Mouse (Mus musculus): ENCODE measurements around the gene Pign.

Gene Pign

GRCm38 (mm10) chr1:105564289-105564688 lies 99.2 kb downstream of the Pign start:
- DNase-seq (ENCODE audit: low spot score in 2 of 2), result no peak

GRCm38 (mm10) chr1:105563821-105564220 lies 99.7 kb downstream of the Pign start:
- DNase-seq (ENCODE audit: low spot score in 2 of 2), result no peak

DNA sequence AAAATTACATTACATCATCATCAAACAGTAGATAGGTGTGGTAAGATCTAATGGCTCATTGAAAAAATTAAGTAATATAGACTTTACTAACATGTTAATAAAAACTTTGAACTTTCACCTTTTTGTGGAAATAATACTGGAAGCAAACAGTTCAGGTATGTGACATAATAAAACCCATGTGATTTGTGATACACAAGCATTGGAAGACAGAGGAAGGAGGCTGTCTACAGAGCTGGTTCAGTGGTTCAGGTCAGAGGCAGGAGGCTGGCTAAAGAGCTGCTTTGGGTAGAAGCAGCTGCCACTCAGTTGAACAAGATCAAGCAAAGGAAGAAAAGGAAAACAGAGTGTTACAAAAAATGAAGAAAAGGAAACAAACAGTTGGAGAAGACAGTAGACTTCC lies 107.4 kb downstream of the Pign start:
- no peak for DNase-seq (ENCODE audit: low spot score in 2 of 2)

- DNase-seq (ENCODE audit: low spot score in 2 of 2), result no peak
Measured at GRCm38 (mm10) chr1:105555192-105555718, 108.2 kb downstream of the Pign start.

DNA sequence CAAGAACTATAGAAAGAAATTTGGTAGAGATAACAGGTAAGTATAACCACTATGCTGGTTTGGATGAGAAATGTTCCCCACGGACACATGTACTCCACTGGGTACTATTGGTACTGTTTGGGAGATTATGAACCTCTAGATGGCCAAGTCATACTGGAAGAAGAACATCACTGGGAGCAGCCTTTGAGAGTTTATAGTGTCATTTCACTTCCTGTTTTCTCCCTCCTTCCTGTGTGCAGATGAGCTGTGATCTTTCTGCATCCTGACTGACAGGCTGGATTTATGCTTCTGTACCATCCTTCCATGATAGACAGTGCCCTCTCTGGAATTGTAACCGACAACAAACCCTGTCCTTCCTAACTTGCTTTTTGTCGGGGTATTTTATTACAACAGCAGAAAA lies 110.3 kb downstream of the Pign start:
- no peak for DNase-seq (ENCODE audit: low spot score in 2 of 2)

GRCm38 (mm10) chr1:105550163-105550562 lies 113.3 kb downstream of the Pign start:
- DNase-seq (ENCODE audit: low spot score in 2 of 2), result no peak

GRCm38 (mm10) chr1:105549648-105550047 lies 113.8 kb downstream of the Pign start:
- DNase-seq (ENCODE audit: low spot score in 2 of 2), result no peak

GRCm38 (mm10) chr1:105543051-105543450 lies 120.4 kb downstream of the Pign start:
- no peak for DNase-seq (ENCODE audit: low spot score in 2 of 2)

DNA sequence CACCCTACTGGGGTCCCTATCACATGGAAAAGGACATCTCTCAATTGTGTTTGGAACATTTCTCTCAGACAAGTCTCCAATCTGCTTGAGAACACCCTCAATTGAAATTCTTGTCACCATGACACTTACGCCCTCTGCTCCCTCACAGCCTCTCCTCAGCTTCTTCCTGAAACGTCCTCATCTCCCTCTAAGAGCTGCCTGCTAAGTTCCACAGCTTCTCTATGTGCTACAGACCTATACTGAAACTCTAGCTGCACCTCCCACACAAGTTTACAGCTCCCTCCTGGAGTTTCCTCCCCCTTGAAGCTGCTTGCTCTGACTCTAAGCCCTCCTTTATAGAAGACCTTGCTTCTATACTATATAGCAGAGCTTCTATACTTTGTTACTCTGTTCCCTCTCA lies 139.7 kb downstream of the Pign start:
- peak; percentile 23 to 32 for DNase-seq (ENCODE audit: low spot score in 2 of 2)

DNA sequence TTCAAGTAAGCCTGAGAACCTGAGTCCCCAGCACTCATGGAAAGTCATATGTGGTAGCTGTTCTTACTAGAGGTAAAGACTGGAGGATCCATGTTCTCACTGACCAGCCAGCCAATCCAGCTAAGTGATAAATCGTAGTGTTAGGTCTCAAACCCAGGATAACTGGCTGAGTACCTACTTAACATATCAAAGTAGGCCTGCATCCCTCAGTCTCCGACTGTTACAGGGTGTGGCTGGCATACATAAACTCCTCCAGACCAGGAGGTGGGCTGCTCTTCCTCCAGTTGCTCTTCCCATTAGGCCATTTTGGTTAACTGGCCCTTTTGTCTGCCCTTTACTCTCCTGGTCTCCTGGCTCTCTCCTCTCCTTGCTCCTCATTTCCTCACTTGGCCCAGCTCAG lies 141.2 kb downstream of the Pign start:
- no peak for DNase-seq (ENCODE audit: low spot score in 2 of 2)

GRCm38 (mm10) chr1:105518101-105518500 lies 145.4 kb downstream of the Pign start:
- DNase-seq (ENCODE audit: low spot score in 2 of 2), result no peak

DNA sequence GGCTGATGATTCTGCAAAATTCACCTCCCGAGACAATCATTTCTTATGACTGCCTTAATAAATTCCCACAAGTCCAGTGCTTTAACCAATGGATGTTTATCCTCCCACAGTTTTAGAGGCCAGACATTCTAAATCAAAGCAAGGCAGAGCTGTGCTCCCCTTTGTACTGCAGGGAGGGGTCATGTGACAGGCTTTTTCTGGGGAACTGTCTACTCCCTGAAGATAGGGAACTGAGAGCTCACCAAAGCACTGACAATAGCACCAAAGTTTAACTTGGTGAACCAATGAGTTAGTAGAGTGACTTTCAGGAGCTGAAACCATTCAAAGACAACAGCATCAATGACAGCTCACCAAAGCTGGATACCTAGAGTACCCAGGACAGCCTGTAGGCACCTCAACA lies 156.4 kb downstream of the Pign start:
- DNase-seq (ENCODE audit: low spot score in 2 of 2), result no peak

DNA sequence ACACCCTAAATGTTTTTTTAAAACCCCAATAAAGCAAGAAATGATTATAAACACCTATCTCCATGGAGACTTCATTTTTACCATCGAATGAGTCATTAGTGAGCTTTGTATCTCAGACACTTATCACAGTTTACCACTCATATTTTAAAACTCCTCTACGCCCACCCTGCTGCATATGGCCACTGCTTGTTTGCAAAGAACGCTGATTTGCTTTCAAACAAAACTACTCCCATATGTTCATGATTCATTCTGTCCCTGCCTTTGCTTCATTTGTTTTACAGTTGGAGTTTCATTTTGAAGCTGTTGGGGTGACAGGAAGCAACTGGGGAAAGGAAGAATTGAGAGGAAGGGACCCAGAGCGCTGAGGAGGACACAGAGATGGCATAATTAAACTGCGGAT lies 170.9 kb downstream of the Pign start:
- DNase-seq (ENCODE audit: low spot score in 2 of 2), result peak; percentile 54 to 60

DNA sequence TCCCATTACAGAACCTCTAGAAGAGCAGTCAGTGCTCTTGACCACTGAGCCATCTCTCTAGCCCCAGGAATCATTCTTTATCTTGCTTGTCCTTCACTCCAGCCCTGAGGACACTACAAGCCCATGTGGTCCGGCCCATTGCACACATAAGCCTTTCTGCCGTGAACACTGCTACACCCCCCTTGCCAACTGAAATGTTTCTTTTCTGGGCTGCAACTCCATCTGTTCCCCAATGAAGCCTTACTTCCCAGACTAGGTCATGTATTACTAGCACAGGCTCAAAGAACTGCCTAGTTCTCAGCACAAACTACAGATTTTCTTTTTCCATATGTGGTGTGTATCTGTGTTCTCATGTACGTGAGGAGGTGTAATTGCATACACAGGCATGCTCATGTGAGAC lies 174.0 kb downstream of the Pign start:
- DNase-seq (ENCODE audit: low spot score in 2 of 2), result no peak

DNA sequence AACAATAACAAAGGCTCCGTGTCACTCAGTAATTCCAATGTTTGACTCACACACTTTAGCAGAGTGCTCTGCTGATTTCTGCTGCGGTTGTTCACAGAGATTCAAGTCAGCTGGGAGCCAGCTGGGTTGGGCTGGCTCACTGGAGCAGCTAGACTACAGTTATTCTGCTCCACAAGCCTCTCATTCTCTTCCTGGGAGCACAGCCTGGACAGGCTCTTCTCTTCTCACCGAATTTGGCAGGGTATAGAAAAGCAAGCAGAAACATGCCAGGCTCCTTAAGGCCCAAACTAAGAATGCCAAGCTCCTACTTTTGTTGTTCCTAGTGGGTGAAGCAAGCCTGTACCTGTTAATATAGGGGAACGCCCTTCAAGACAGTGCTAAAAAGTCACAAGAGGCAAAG lies 176.4 kb downstream of the Pign start:
- no peak for DNase-seq (ENCODE audit: low spot score in 2 of 2)
